Mouse (Mus musculus) ES-Bruce4 (cell line): ENCODE results near the gene Poc1b.

Experiments used
- CTCF ChIP-seq: IDR thresholded peaks from one replicate; pipeline ENCODE4 v1.8.1; 2011; ENCODE audit warnings: low read depth, low read length
- POLR2A ChIP-seq: IDR thresholded peaks from one replicate; pipeline ENCODE4 v1.8.1; 2011; ENCODE audit warnings: low read length; ENCODE audit not compliant: insufficient read depth

DNA sequence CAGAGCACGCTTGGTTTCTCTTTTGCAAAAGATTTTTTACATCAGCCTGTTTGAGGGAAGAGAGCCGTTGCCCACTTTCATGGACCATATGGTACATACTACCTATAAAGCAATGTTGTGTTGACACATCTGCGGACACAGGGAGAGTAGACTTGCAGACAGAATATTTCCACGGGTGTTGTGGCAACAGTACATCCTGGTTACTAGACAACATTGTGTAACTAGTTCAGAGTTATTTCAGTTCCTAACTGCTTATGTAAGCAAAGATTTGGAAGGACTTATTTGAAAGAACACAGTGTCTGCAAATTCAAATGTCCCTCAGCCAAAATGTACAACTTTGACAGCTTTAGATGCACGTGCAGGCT lies 62.9 kb downstream of the Poc1b start:
- TF ChIP-seq CTCF (no peak), POLR2A (no peak)
